Mouse (Mus musculus) bone marrow macrophage, adult 2 months (primary cell): ENCODE results near the gene Sipa1l2. TPM values are rescaled to one million over a fixed set of nuclear protein-coding genes. Genes with fewer than 3 reads are reported as not detected.

Experiments used
- H3K27ac ChIP-seq: 2 replicates; pipeline ENCODE4 v1.5.1; 2012; ENCODE audit warnings: low read depth, low read length; ENCODE audit not compliant: insufficient read depth
- H3K4me1 ChIP-seq: 2 replicates; pipeline ENCODE4 v1.6.1; 2012; ENCODE audit warnings: low read length; ENCODE audit not compliant: control insufficient read depth, insufficient read depth
- H3K4me3 ChIP-seq: 2 replicates; pipeline ENCODE4 v1.5.1; 2012; ENCODE audit warnings: mild to moderate bottlenecking, low read length, moderate library complexity; ENCODE audit not compliant: insufficient read depth
- CTCF ChIP-seq: IDR thresholded peaks from 2 replicates; pipeline ENCODE4 v1.5.1; 2012; ENCODE audit warnings: low read depth, mild to moderate bottlenecking, low read length, moderate library complexity
- POLR2A ChIP-seq: IDR thresholded peaks from 2 replicates; pipeline ENCODE4 v1.6.1; 2012; ENCODE audit warnings: mild to moderate bottlenecking, low read depth, low read length, borderline replicate concordance
- polyA plus RNA-seq: library from polyadenylated mRNA; stranded (reverse); fragments of >200 nt; gene quantifications from 2 replicates; pipeline ENCODE4 v1.2.4, GENCODE M21; 2012; ENCODE audit not compliant: missing spikeins, insufficient read depth, insufficient read length

Sipa1l2 gene
- polyA plus RNA-seq, 1 experiment, result 9.1 TPM

GRCm38 (mm10) chr8:125606937-125607336 is 37.3 kb upstream of the Sipa1l2 start:
- TF ChIP-seq CTCF (no peak), POLR2A (no peak)
- Histone ChIP-seq H3K27ac (no peak overlapping the region), H3K4me3 (no peak overlapping the region), H3K4me1 (peaks cover 19% of the 10 kb centered on the region)

GRCm38 (mm10) chr8:125604817-125605512 is 35.4 kb upstream of the Sipa1l2 start:
- no peak overlapping the region for H3K4me3 ChIP-seq
- peaks cover 34% of the 10 kb centered on the region for H3K4me1 ChIP-seq
- TF ChIP-seq POLR2A (no peak), CTCF (no peak)
- no peak overlapping the region for H3K27ac ChIP-seq

GRCm38 (mm10) chr8:125604213-125604816 is 34.7 kb upstream of the Sipa1l2 start:
- TF ChIP-seq CTCF, result no peak
- Histone ChIP-seq H3K27ac (no peak overlapping the region), H3K4me1 (peaks cover 40% of the 10 kb centered on the region), H3K4me3 (no peak overlapping the region)

- Histone ChIP-seq H3K27ac (no peak overlapping the region), H3K4me1 (peaks cover 46% of the 10 kb centered on the region), H3K4me3 (no peak overlapping the region)
- no peak for TF ChIP-seq POLR2A
- TF ChIP-seq CTCF, result no peak
Measured at GRCm38 (mm10) chr8:125603312-125603840, 33.8 kb upstream of the Sipa1l2 start.

- H3K27ac ChIP-seq, result peak overlapping the region; percentile 91
- peaks cover 59% of the 10 kb centered on the region for H3K4me1 ChIP-seq
- H3K4me3 ChIP-seq, result peak overlapping the region; percentile 23; the same call in 1 of the 2 replicates
- TF ChIP-seq POLR2A (no peak), CTCF (no peak)
Measured at GRCm38 (mm10) chr8:125600033-125600686, 30.6 kb upstream of the Sipa1l2 start.

- peaks cover 39% of the 10 kb centered on the region for H3K4me1 ChIP-seq
- no peak overlapping the region for H3K4me3 ChIP-seq
- TF ChIP-seq POLR2A (no peak), CTCF (no peak)
- peak overlapping the region; percentile 25; the same call in 1 of the 2 replicates for H3K27ac ChIP-seq
Measured at GRCm38 (mm10) chr8:125595571-125596508, 26.2 kb upstream of the Sipa1l2 start.

- peaks cover 12% of the 10 kb centered on the region for H3K4me1 ChIP-seq
- TF ChIP-seq POLR2A, result no peak
- no peak for TF ChIP-seq CTCF
- no peak overlapping the region for H3K27ac ChIP-seq
- no peak overlapping the region for H3K4me3 ChIP-seq
Measured at GRCm38 (mm10) chr8:125590363-125590762, 20.8 kb upstream of the Sipa1l2 start.

- no peak overlapping the region for H3K4me3 ChIP-seq
- TF ChIP-seq CTCF (no peak), POLR2A (no peak)
- H3K27ac ChIP-seq, result no peak overlapping the region
Measured at GRCm38 (mm10) chr8:125586587-125586986, 17.0 kb upstream of the Sipa1l2 start.

GRCm38 (mm10) chr8:125584276-125584675 is 14.7 kb upstream of the Sipa1l2 start:
- no peak overlapping the region for H3K4me3 ChIP-seq
- TF ChIP-seq CTCF, result no peak
- peaks cover 15% of the 10 kb centered on the region for H3K4me1 ChIP-seq
- H3K27ac ChIP-seq, result no peak overlapping the region

More at GRCm38 (mm10) chr8:125586587-125586986, 17.0 kb upstream of the Sipa1l2 start:
- H3K4me1 ChIP-seq, result peaks cover 15% of the 10 kb centered on the region
